Mouse (Mus musculus): ENCODE data around the gene Ldhal6b. TPM values are rescaled to one million over a fixed set of nuclear protein-coding genes. Genes with fewer than 3 reads are reported as not detected.

Gene Ldhal6b
- polyA plus RNA-seq, 1 experiment from 2014 or later: not detected

GRCm38 (mm10) chr17:5414041-5414440, 4.5 kb downstream of the Ldhal6b start:
- WGBS: 80% methylated on average over 3 of the region's 3 CpGs
- H3K27me3 ChIP-seq (ENCODE audit: control insufficient read depth, insufficient read depth, low read length): no peaks in the 10 kb centered on the region
- no peak overlapping the region for H3K27ac ChIP-seq (ENCODE audit: low read length)
- no peak overlapping the region for H3K4me3 ChIP-seq (replicated peaks; ENCODE audit: low read length)
- no peak overlapping the region for H3K4me2 ChIP-seq (ENCODE audit: low read depth, low read length)
- 0 out of 2 replicates have a peak, but pooled peaks cover 8% of the 10 kb centered on the region for H3K36me3 ChIP-seq (ENCODE audit: control insufficient read depth, insufficient read depth, low read length)
- H3K9ac ChIP-seq (ENCODE audit: low read length): no peak overlapping the region
- no peaks in the 10 kb centered on the region for H3K9me3 ChIP-seq (replicated peaks; ENCODE audit: control insufficient read depth, low read length)
- no peaks in the 10 kb centered on the region for H3K4me1 ChIP-seq (ENCODE audit: control insufficient read depth, insufficient read depth, low read length)
- no peak for ATAC-seq (ENCODE audit: insufficient read depth, low FRiP score)

DNA sequence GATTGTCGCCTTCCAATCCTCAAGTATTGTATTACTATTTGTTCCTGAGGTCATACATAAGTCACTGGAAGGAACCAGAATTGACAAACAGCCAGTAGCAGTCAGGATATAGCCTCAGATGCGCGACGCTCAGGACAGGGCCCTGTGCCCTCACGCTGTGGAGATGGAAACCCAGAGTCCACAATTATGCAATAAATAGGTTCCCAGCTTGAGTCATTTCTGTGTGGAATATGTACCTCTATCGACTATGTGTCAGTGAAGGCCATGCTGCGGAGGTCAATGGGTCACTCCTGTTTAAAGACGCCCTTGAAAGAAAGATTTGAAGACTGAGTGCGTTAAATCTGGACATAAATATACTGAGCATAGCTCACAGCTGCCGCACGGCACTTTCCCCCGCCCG, 5.2 kb downstream of the Ldhal6b start:
- WGBS: 70% methylated on average over 13 of the region's 13 CpGs
- Histone ChIP-seq H3K4me2 (ENCODE audit: low read depth, low read length) (no peak overlapping the region), H3K27ac (ENCODE audit: low read length) (no peak overlapping the region), H3K4me3 (replicated peaks; ENCODE audit: low read length) (no peak overlapping the region), H3K9ac (ENCODE audit: low read length) (no peak overlapping the region), H3K9me3 (replicated peaks; ENCODE audit: control insufficient read depth, low read length) (no peaks in the 10 kb centered on the region), H3K4me1 (ENCODE audit: control insufficient read depth, insufficient read depth, low read length) (no peaks in the 10 kb centered on the region), H3K36me3 (ENCODE audit: control insufficient read depth, insufficient read depth, low read length) (0 out of 2 replicates have a peak, but pooled peaks cover 8% of the 10 kb centered on the region), H3K27me3 (ENCODE audit: control insufficient read depth, insufficient read depth, low read length) (no peaks in the 10 kb centered on the region)
- ATAC-seq (ENCODE audit: insufficient read depth, low FRiP score): no peak

DNA sequence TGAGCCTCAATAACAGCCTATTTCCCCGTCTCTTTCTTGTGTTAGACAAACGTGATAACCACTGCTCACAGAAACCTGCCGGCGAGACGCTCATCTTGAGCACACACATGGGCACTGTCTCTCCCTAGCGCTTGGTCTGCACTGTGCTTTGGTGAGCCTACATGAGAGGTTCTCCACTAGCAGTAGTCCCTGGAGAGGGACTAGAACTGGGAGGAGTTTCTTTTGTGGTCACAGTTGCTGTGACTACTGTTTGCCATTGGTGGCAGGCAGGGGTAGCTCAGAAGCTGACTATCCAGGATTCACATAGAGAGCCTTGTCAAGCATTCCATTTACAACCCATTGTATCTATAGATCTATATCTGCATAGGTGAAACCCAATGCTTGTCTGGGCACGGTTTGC, 5.8 kb downstream of the Ldhal6b start:
- Histone ChIP-seq H3K9me3 (replicated peaks; ENCODE audit: control insufficient read depth, low read length) (no peaks in the 10 kb centered on the region), H3K27ac (ENCODE audit: low read length) (no peak overlapping the region), H3K4me3 (replicated peaks; ENCODE audit: low read length) (no peak overlapping the region), H3K27me3 (ENCODE audit: control insufficient read depth, insufficient read depth, low read length) (no peaks in the 10 kb centered on the region), H3K36me3 (ENCODE audit: control insufficient read depth, insufficient read depth, low read length) (0 out of 2 replicates have a peak, but pooled peaks cover 8% of the 10 kb centered on the region), H3K4me2 (ENCODE audit: low read depth, low read length) (no peak overlapping the region), H3K4me1 (ENCODE audit: control insufficient read depth, insufficient read depth, low read length) (no peaks in the 10 kb centered on the region), H3K9ac (ENCODE audit: low read length) (no peak overlapping the region)
- no peak for ATAC-seq (ENCODE audit: insufficient read depth, low FRiP score)
- 78% methylated on average over 7 of the region's 7 CpGs for WGBS

DNA sequence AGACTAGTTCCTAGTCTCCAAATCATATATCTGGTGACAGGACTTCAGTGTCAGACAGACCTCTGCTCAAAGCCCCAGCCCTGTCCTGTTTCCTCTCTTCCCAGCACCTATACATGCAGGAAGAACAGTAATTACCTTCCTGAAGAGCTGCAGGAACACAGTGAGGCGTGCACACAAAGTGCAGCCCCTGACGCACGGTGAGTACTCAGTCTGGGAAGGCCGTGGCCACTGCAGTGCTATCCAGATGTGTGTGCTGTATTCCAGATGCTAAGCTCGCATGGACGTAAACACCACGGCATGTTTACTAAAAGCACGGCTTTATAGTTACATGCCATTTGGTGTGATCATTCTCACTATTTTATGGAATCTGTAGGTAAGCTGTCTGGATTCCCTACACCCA, 6.3 kb downstream of the Ldhal6b start:
- Histone ChIP-seq H3K36me3 (ENCODE audit: control insufficient read depth, insufficient read depth, low read length) (0 out of 2 replicates have a peak, but pooled peaks cover 8% of the 10 kb centered on the region), H3K27ac (ENCODE audit: low read length) (no peak overlapping the region), H3K9ac (ENCODE audit: low read length) (no peak overlapping the region), H3K4me2 (ENCODE audit: low read depth, low read length) (no peak overlapping the region), H3K4me1 (ENCODE audit: control insufficient read depth, insufficient read depth, low read length) (no peaks in the 10 kb centered on the region), H3K27me3 (ENCODE audit: control insufficient read depth, insufficient read depth, low read length) (no peaks in the 10 kb centered on the region), H3K9me3 (replicated peaks; ENCODE audit: control insufficient read depth, low read length) (no peaks in the 10 kb centered on the region), H3K4me3 (replicated peaks; ENCODE audit: low read length) (no peak overlapping the region)
- 80% methylated on average over 8 of the region's 8 CpGs for WGBS
- ATAC-seq (ENCODE audit: insufficient read depth, low FRiP score): no peak

DNA sequence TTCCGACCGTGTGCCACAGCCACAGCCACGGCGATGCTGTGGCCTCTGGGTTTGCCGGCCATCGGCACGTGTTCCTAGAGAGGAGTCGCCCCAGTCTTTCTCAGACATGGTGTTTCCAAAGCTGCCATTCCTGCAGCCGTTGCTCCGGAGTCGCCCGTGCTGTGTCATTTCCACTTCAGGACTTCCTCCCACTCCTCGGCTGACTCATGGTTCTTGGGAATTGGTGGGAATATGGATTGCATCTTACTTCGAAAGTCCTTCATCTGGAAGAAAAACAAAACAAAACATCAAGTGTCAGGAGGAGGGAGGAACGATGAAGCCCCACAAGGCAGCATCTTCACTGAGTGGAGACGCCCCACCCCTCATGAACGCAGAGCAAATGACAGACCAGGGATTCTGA, 7.4 kb downstream of the Ldhal6b start:
- H3K27ac ChIP-seq (ENCODE audit: low read length): no peak overlapping the region
- WGBS: 90% methylated on average over 17 of the region's 17 CpGs

DNA sequence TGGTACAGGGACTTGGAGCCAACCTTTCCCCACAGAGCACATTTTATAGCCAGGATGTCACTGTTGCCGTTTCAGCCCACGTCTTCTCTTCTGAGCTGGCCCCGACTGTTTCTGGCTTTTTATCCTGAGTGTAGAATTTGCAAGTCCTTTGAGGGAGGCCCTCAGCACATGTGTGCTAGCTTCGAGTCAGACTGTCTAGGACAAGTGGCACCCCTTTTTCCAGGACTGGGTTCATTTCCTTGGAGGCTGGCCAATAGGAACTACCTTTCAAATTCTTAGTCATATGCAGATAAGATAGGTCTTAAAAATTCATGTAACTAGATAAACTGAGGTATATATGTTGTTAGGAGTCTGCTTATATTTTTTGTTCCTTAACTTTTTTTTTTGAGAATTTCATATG, 8.2 kb downstream of the Ldhal6b start:
- Histone ChIP-seq H3K9ac (ENCODE audit: low read length) (no peak overlapping the region), H3K27ac (ENCODE audit: low read length) (no peak overlapping the region), H3K36me3 (ENCODE audit: control insufficient read depth, insufficient read depth, low read length) (0 out of 2 replicates have a peak, but pooled peaks cover 8% of the 10 kb centered on the region), H3K4me1 (ENCODE audit: control insufficient read depth, insufficient read depth, low read length) (no peaks in the 10 kb centered on the region), H3K9me3 (replicated peaks; ENCODE audit: control insufficient read depth, low read length) (no peaks in the 10 kb centered on the region), H3K4me2 (ENCODE audit: low read depth, low read length) (no peak overlapping the region), H3K4me3 (replicated peaks; ENCODE audit: low read length) (no peak overlapping the region), H3K27me3 (ENCODE audit: control insufficient read depth, insufficient read depth, low read length) (no peaks in the 10 kb centered on the region; the same call in 1 of the 2 replicates)
- WGBS: 79% methylated on average over 4 of the region's 4 CpGs
- no peak for ATAC-seq (ENCODE audit: insufficient read depth, low FRiP score)

More for the DNA sequence above, 7.4 kb downstream of the Ldhal6b start:
- H3K4me3 ChIP-seq (replicated peaks; ENCODE audit: low read length): no peak overlapping the region
- H3K4me1 ChIP-seq (ENCODE audit: control insufficient read depth, insufficient read depth, low read length): no peaks in the 10 kb centered on the region
- no peaks in the 10 kb centered on the region; the same call in 1 of the 2 replicates for H3K27me3 ChIP-seq (ENCODE audit: control insufficient read depth, insufficient read depth, low read length)
- no peak overlapping the region for H3K4me2 ChIP-seq (ENCODE audit: low read depth, low read length)
- H3K36me3 ChIP-seq (ENCODE audit: control insufficient read depth, insufficient read depth, low read length): 0 out of 2 replicates have a peak, but pooled peaks cover 8% of the 10 kb centered on the region
- H3K9me3 ChIP-seq (replicated peaks; ENCODE audit: control insufficient read depth, low read length): no peaks in the 10 kb centered on the region
- no peak for ATAC-seq (ENCODE audit: insufficient read depth, low FRiP score)
- H3K9ac ChIP-seq (ENCODE audit: low read length): no peak overlapping the region

GRCm38 (mm10) chr17:5407030-5407429, 11.5 kb downstream of the Ldhal6b start:
- Histone ChIP-seq H3K9me3 (replicated peaks; ENCODE audit: control insufficient read depth, low read length) (no peaks in the 10 kb centered on the region), H3K4me1 (ENCODE audit: control insufficient read depth, insufficient read depth, low read length) (peaks cover 5% of the 10 kb centered on the region; the same call in 1 of the 2 replicates), H3K4me2 (ENCODE audit: low read depth, low read length) (no peak overlapping the region), H3K36me3 (ENCODE audit: control insufficient read depth, insufficient read depth, low read length) (0 out of 2 replicates have a peak, but pooled peaks cover 8% of the 10 kb centered on the region), H3K4me3 (replicated peaks; ENCODE audit: low read length) (no peak overlapping the region), H3K9ac (ENCODE audit: low read length) (no peak overlapping the region), H3K27ac (ENCODE audit: low read length) (no peak overlapping the region), H3K27me3 (ENCODE audit: control insufficient read depth, insufficient read depth, low read length) (no peaks in the 10 kb centered on the region; the same call in 1 of the 2 replicates)
- WGBS: 38% methylated on average over 6 of the region's 6 CpGs
- ATAC-seq (ENCODE audit: insufficient read depth, low FRiP score): no peak

GRCm38 (mm10) chr17:5406566-5406965, 12.0 kb downstream of the Ldhal6b start:
- H3K4me3 ChIP-seq (replicated peaks; ENCODE audit: low read length): no peak overlapping the region
- H3K27me3 ChIP-seq (ENCODE audit: control insufficient read depth, insufficient read depth, low read length): no peaks in the 10 kb centered on the region; the same call in 1 of the 2 replicates
- no peak overlapping the region for H3K4me2 ChIP-seq (ENCODE audit: low read depth, low read length)
- no peak overlapping the region for H3K9ac ChIP-seq (ENCODE audit: low read length)
- 31% methylated on average over 10 of the region's 10 CpGs for WGBS
- no peak overlapping the region for H3K27ac ChIP-seq (ENCODE audit: low read length)
- H3K9me3 ChIP-seq (replicated peaks; ENCODE audit: control insufficient read depth, low read length): no peaks in the 10 kb centered on the region
- H3K4me1 ChIP-seq (ENCODE audit: control insufficient read depth, insufficient read depth, low read length): peaks cover 5% of the 10 kb centered on the region; the same call in 1 of the 2 replicates
- 0 out of 2 replicates have a peak, but pooled peaks cover 7% of the 10 kb centered on the region for H3K36me3 ChIP-seq (ENCODE audit: control insufficient read depth, insufficient read depth, low read length)
- no peak for ATAC-seq (ENCODE audit: insufficient read depth, low FRiP score)

GRCm38 (mm10) chr17:5403885-5404284, 14.7 kb downstream of the Ldhal6b start:
- H3K27ac ChIP-seq (ENCODE audit: low read length): no peak overlapping the region
- peaks cover 5% of the 10 kb centered on the region; the same call in 1 of the 2 replicates for H3K4me1 ChIP-seq (ENCODE audit: control insufficient read depth, insufficient read depth, low read length)
- H3K9ac ChIP-seq (ENCODE audit: low read length): no peak overlapping the region
- WGBS: 84% methylated on average over 6 of the region's 6 CpGs
- no peak for ATAC-seq (ENCODE audit: insufficient read depth, low FRiP score)
- H3K4me2 ChIP-seq (ENCODE audit: low read depth, low read length): no peak overlapping the region
- no peak overlapping the region for H3K4me3 ChIP-seq (replicated peaks; ENCODE audit: low read length)
- H3K36me3 ChIP-seq (ENCODE audit: control insufficient read depth, insufficient read depth, low read length): no peaks in the 10 kb centered on the region
- H3K27me3 ChIP-seq (ENCODE audit: control insufficient read depth, insufficient read depth, low read length): no peaks in the 10 kb centered on the region; the same call in 1 of the 2 replicates
- H3K9me3 ChIP-seq (replicated peaks; ENCODE audit: control insufficient read depth, low read length): no peaks in the 10 kb centered on the region
